Mouse (Mus musculus): ENCODE results near the gene Sept6. TPM values are rescaled to one million over a fixed set of nuclear protein-coding genes. Genes with fewer than 3 reads are reported as not detected.
A peak's percentile ranks its signal among the peaks of the same experiment; 100 is the strongest.
"Not testable (repeated sequence)": the region's sequence is repeated elsewhere in the genome, so short reads cannot be mapped to it uniquely, and the experiment has no call there.

The Sept6 gene
- total RNA-seq, 2 experiments from 2014 or later, result 47.6 to 48.4 TPM

DNA sequence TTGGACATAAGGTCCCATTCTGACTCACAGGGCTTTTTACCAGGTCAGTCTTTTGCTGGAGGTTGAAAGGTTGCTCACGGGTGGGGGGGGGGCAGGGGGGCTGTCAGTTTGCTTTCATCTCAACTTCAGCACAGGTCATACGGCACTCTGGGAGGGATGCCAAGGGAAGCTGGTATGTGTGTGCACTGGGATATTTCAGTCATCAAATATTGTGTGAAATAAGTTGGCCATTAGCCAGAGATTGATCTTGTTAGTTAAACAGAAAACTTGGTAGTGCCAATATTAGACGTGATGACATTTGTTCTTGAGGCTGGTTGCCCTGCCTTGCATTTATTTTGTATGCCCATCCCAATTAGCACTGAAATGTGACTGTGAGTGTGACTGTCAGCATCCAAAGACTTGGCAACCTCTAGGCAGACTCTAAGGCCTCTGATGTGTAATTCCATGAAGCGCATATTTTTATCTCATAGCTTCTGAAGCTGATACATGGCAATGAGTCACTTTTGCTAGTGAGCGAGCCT, 18.6 kb downstream of the Sept6 start:
- peak in 1 of 2 experiments; percentile 11 for DNase-seq (ENCODE audit: low spot score in 2 of 2)

DNA sequence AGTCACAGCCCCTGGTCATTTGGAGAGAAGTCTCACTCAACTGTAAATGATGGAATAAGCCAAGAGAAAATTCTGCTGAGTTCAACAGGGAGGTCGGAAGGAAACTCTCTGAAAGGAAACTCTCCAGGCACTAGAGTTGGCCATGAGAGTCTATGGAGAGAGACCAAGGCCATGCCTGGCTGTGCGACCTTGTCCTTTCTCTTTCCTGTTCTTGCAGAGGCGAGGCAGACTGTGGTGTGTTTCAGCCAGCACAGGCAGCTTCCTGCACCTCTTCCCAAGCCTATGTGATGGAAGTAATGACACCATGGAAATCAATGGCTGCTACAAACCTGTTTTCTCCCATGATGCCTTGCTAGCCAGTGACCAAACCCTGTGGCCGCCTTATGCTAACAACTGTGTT, 20.4 kb downstream of the Sept6 start:
- DNase-seq (ENCODE audit: low spot score in 2 of 2), result no peak

DNA sequence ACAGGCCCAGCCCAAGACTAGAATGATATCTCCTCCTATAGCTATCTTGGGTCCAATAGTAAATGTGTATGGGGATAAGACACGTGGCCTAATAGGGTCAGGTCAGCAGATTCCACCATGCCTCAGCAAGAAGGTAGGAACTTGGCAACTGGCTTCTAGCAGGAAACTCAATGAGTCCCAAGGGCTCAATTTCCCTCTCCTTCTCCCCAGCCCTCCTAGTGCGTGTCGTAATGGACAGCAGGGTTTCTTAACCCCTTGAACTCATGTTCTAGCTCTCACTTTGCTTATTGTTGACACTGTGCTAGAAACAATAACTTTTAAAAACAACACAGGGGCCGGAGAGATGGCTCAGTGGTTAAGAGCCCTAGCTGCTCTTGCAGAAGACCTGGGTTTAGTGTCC, 22.1 kb downstream of the Sept6 start:
- no peak for DNase-seq (ENCODE audit: low spot score in 2 of 2)

DNA sequence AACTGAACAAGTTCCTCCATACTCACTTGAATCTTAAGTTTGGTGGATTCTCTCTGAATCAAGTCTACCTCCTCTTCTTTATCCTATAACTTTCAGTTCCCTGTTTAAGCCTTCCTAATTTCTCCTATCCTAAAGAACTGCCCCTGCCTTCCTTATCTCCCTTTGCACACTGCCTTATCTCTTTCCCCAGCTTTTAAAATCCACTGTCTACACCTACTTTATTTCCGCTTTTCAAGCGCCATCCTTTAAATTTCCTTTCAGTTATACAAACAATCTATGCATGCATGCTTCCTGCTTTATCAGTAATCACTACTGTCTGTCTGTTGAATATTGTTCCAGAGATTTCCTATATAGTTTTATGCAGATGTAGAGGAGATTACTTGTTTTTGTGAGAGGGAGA, 34.9 kb downstream of the Sept6 start:
- DNase-seq (ENCODE audit: low spot score in 2 of 2), result no peak

DNA sequence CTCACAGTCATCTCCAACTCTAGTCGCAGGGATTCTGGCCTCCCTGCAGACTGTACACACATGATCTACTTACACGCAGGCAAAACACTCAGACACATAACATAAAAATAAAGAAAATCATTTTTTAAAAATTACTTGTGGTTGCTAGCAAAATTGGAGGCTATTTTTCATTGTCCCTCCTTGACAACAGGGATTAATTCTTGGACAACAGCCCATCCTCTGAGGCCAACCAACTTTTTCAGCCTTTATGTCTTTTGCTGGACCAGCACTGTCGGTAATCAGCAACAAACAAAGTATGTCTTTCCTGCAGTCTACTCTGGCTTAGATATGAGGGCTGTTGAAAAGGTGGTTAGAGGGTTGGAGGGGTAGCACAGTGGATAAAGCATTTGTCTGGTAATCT, 50.5 kb downstream of the Sept6 start:
- DNase-seq (ENCODE audit: low spot score in 2 of 2), result no peak

DNA sequence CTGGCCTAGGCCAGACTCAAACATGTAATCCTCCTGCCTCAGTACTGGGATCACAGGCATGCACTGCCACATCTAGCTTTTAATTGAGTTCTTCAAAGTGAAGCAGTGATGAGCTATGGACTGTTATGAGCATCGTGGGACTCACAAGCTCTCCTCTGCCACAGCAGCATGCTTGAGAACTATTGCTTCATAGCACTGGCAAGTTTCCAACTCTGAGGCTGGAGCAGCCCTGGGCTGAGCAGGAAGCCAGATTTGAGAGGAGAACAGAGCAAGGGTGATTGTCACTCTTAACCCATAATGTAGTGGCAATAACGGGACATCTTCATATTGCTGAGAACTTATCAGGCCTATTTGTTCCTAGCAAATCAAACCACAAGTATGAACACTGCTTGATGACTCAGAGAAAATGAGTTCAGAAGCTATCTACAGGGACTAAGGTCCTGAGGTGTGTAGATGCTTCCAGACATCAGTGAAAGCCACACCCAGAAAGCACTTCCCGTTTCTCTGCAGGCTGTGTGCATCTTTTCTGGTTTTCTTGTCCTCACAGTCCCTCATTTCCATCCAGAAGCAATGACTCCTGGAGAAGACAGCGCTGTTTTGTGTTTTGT, 51.7 kb downstream of the Sept6 start:
- peak in 1 of 2 experiments; percentile 35 for DNase-seq (ENCODE audit: low spot score in 2 of 2)

DNA sequence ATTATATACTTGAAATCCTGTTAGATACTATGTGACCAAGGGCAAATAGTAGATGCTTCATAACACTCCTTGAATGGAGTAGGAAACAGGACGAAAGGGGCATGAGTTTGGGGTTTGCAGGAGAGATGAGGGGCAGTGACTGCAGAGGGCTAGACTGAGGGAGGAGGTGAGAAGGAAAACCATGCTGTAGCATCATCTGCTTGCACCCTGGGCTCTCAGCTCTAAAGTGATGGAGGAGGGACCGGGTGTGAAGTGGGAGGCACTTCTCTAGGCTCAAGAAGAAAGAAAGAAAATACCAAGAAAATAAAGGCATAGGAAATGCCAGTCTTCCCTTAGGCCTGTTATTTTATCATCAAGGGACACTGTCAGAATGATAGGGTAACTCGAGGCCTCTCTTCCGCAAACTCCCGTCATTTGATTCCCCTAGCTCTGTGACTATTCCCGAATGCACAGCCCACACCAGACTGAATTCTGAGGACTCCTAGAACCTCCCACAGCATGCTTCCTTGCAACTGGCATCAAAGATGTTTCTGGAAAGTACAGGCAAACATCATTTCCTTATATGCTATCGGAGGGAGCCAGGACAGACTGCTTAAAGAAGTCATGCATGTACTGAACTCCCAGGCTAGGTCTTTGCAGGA, 56.1 kb downstream of the Sept6 start:
- peak in 1 of 2 experiments; percentile 11 for DNase-seq (ENCODE audit: low spot score in 2 of 2)

DNA sequence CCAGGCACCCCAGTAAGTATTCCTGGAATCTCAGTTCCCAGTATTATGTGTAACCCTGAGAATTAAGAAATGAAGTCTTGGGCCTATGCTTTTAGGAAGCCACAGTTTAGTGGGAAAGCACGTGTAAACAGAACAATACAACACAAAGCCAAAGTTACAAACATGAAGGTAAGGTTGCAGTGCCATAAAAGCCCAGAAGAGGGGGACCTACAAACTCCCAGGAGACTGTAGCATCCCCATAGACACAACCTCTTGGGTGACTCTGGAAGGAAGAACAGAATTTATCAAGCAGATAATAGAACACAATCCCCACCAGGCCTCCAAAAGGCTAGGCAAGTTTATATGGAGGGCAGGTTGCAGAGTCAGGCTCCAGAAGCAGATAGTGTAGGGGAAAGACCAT, 61.0 kb downstream of the Sept6 start:
- DNase-seq (ENCODE audit: low spot score in 2 of 2), result peak in 1 of 2 experiments; percentile 44

DNA sequence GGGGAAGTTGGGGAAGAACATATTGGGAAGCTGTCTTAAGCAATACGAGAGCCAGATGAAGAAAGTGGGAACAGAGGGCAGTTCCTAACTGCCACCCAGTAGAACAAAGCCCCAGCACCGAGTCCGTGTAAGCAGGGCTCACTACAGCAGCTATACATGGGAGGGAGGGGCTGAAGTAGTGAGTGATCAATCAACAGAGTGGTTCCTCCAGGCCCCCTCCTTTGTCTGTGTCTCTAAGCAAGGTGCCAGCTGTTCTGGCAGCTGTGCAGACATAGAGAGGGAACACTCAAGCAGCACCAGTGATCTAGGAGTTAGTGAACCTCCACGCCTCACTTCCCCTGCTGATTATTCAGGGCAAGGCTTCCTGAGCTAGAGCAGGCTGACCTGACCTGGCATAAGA, 61.9 kb downstream of the Sept6 start:
- no peak for DNase-seq (ENCODE audit: low spot score in 2 of 2)

DNA sequence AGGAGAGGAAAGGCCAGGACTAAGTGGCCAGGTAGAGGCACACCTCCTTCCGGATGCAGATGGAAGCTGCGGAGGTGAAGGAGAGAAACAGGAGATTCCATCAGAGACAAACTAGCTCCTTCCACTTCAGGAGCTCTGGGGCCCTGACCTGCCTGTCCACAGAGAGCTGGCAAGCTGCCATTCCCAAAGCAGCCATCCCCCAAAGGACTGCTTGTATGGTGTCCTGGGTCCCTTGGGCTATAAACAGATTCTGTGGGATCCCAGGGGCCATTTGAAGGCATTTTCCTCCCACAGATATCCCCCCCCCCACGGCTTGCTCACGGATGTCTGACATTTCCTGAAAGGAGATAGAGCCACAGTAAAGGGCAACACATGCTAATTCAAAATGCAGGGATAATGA, 62.8 kb downstream of the Sept6 start:
- peak in 1 of 2 experiments; percentile 13 for DNase-seq (ENCODE audit: low spot score in 2 of 2)

DNA sequence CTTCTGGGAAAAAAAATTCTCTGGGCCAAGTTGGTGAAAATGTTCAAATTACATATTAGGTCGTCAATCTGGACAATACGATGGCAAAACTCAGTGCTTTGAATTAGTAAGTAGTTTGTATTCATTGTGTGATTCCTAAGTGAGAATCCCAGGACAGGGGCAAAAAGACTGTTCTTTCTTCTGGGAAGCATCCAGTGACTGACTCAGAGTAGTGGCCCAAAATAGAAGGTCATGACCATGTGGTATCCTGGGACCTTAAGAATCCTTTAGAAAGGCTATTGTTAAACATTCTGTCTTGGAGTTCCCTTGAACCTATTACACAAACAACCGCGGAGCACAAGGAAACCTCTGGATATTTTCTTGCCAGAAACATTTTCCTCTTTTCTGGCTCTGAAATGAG, 70.2 kb downstream of the Sept6 start:
- no peak for DNase-seq (ENCODE audit: low spot score in 2 of 2)

DNA sequence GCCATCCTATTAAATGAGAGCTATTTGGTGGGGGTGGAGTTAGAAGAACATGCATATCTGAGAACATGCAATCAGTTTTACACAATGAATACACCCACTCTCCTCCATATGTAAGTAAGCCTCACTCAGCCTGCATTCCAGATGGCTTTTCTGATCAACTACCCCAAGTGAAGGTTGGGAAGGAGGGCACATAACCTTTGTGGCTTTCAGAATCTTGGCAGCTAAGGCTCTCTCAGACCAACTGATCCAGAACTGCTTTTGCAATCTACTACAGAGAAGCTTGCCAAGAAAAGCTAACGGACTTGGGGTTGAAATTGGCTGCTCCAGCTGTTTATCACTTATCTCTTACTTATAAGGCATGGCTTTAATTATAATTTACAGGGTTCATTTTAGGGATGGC, 73.8 kb downstream of the Sept6 start:
- DNase-seq (ENCODE audit: low spot score in 2 of 2), result peak in 1 of 2 experiments; percentile 4

DNA sequence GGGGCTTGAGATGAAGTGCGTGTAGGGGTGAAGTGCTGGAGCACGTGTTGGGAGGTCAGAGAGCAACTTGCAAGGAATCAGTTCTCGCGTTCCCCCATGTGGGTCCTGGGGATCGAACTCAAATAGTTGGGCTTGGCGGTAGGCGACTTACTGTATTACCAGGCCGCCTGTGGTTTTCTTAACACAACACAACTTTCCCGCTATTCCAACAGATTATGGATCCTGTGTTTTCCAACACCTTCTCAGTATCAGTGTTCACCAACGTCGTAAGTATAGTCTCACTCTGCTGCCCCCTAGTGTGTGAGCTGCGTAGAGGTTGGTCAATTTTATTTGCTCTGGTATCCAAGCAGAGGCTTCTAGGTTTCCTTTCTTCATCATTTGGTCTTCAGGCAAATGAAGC, 80.3 kb downstream of the Sept6 start:
- DNase-seq (ENCODE audit: low spot score in 2 of 2), result peak in 1 of 2 experiments; percentile 64

DNA sequence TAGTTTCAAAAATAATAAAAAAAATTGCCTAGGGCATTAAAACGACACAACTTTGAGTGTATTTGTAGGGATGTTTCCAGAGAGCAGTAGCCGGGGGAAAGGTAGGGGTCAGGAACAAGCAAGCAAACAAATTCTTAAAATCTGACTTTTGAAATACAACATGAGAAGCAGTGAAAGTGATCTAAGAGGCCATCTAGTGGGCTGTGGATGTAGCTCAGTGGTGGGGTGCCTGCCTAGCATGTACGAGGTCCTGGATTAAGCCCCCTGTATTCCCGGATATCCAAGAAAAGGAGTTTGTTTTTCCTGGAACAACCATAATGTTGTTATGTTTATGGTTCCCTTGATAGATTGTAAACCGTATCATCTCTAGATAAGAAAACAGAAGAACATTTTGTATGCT, 85.1 kb downstream of the Sept6 start:
- peak in 1 of 2 experiments; percentile 18 for DNase-seq (ENCODE audit: low spot score in 2 of 2)

DNA sequence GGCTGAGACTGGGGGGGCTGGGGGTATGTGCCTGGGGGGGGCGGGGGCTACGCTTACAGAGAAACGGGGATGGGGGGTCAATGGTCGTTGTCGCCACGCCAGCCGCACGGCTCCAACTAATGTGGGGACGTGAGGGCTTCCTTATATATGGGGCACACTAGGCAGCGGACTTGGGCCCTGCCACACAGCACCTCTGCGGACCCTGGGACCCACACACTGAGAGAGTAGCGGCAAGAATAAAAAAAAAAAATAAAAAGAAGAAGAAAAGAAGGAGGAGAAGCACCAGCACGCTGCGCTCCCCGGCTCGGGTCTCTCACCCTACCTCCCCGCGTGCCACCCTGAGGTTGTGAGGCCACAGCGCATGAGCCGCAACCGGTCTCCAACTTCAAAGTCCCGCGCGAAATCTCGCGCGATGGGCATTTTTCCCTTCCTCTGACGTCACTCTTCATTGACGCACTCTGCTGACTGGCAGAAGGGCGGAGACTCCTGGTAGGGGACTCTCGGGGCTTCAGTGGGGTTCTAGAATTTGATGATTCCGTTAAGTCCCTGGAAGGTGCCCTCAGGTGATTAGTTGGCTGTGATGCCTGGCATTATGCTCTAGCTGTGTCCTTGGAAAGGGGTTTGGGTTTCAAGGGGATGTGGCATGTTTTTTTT, 88.4 kb downstream of the Sept6 start:
- DNase-seq (ENCODE audit: low spot score in 2 of 2), result peak; percentile 89 to 95

DNA sequence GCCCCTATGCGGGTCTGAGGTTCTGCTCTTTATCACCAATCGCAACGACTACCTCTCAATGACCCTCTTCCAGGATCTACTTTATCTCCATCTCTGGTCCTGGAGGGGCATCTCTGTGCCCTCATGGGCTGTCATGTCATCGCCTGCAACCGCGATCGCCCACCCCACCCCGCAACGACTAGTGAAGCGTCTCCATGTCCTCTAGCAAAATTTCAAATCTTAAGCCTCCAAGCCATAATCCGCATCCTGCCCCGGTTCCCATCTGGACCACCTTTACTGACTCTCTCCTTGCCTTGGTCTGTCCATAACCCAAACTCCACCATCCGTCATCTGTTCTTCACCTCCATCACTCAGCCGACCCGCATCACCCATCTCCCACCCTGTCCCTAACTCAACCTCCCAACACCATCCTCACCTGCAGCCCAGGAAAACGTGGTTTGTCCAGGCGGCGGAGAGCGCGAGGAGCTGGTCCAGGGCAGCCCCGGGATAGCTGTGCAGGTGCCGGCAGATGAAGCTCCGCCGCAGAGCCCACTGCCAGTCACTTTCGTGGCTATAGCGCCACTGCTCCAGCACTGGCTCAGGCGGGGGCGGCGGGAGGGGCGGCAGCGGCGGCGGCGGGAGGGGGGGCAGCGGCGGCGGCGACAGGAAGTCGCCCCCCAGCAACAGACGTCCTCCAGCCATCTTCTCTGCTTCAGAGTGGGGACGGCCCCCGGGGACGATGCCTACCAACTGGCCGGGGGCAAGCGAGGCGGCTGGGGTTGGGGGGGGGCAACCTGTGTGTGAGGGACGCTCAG, 89.1 kb downstream of the Sept6 start, which contains the start of gene Nkrf:
TSS of gene Nkrf (minus strand) at position 579 of the 794 bp plus-strand sequence.
- peak; percentile 8 to 39 for DNase-seq (ENCODE audit: low spot score in 2 of 2)

DNA sequence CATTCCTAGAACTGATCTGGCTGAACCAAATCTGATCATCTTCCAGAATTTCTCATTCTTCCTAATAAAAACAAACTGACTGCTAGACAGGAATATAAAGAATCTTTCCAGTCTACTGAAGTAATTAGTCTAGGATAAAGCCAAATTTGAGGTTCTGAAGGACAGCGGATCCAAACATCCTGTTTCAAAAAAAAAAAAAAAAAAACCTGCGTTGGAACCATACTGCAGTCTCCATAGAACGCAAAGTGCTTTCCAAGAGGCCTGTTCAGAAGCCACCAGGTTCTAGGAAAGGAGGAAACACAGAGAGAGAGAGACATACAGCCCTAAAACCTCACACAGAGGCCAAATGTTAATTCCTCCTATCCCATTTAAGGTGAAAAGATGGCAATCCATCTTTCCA, 89.9 kb downstream of the Sept6 start:
- DNase-seq (ENCODE audit: low spot score in 2 of 2), result no peak

DNA sequence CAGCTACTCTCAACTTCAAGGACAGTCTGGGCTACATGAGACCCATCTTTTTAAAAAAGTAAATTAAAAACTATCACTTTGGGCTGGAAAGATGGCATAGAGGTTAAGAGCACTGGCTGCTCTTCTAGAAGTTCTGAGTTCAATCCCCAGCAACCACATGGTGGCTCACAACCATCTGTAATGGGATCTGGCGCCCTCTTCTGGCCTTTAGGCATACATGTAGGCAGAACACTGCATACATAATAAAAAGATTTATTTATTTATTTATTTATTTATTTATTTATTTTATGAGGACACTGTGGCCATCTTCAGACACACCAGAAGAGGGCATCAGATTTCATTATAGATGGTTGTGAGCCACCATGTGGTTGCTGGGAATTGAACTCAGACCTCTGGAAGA, 92.7 kb downstream of the Sept6 start:
- not testable (repeated sequence) for DNase-seq (ENCODE audit: low spot score in 2 of 2)

DNA sequence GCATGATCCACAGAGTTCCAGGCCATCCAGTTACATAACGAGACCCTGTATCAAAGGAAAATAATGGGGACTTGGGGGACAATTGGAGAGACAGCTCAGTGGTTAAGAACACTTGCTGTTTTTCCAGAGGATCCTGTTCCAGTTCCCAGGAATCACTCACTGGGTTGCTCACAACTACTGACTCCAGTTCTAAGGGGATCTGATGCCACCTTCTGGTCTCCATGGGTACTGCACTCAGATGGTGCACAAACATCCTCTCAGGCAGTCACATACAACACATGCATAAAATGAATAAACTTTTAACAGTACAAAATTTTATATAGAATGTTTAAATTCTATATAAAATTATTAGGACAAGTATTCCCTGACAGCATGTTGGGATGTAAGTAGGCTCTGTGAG, 106.9 kb downstream of the Sept6 start:
- DNase-seq (ENCODE audit: low spot score in 2 of 2), result no peak

DNA sequence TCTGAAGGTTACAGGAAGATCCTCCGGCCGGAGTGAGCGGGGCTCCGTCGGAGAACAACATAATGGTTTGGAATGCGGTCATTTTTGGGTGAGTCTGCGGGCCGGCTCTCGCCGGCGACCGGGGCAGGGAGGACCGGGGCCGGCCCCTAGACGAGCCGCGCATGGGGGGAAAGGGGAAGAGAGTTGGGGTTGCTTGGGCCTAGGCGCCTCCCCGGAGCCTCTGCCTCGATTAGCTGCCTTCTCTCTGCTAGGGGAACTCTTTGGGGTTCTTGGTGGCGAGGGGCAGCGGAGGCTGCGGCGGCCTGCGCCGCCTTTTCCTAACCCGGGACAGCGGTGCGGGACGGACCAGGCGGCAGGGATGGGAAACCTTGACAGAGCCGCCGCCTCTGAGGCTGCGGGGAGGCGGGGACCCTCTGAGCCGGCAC, 116.9 kb downstream of the Sept6 start:
- DNase-seq (ENCODE audit: low spot score in 2 of 2), result peak in 1 of 2 experiments; percentile 7

DNA sequence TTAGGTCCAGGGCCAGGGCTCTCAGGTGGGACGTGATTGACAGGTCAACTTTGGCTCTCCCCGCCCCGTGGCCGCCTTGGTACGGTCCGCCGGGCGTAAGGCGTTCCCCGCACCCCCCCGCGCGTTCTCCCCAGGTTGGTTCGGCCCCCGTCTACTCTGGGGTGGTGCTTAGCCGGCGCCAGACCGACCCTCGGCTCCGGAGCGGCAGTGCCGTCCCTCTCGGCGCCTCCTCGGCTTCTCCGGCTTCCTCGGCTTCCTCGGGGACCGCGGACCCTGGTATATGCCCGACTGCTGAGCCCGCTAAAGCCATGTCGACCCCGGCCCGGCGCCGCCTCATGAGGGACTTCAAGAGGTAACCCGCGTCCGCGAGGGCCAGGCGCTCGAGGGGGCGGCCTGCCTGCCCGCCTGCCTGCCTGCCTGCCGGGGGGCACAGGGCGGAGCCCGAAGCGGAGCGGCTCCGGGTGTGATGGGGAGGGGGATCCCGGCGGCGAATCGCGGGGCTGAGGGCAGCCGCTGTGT, 117.4 kb downstream of the Sept6 start:
- DNase-seq (ENCODE audit: low spot score in 2 of 2), result peak; percentile 77 to 87

Data from layer of hippocampus, adult 18-20 months (tissue).